Mouse (Mus musculus) midbrain, embryonic 16.5 days (tissue): ENCODE results near the gene Zmiz1. TPM values are rescaled to one million over a fixed set of nuclear protein-coding genes. Genes with fewer than 3 reads are reported as not detected.

Source experiments
- ATAC-seq: fragments of 200-750 bp; cut with Nextera tagmentation; 2 replicates; pipeline ENCODE4 v1.8.0; 2017; ENCODE audit warnings: moderate TSS enrichment
- H3K27ac ChIP-seq: fragments of 300-500 bp; sonication (generic); 2 replicates; pipeline ENCODE4 v1.5.1; 2014; ENCODE audit warnings: mild to moderate bottlenecking, low read length, mixed read lengths
- H3K27me3 ChIP-seq: fragments of 300-500 bp; sonication (generic); 2 replicates; pipeline ENCODE4 v1.6.1; 2014; ENCODE audit warnings: low read depth, low read length, mixed read lengths; ENCODE audit not compliant: control insufficient read depth, insufficient read depth
- H3K36me3 ChIP-seq: fragments of 300-500 bp; sonication (generic); 2 replicates; pipeline ENCODE4 v1.6.1; 2014; ENCODE audit warnings: mild to moderate bottlenecking, low read length, moderate library complexity, mixed read lengths; ENCODE audit not compliant: control insufficient read depth, insufficient read depth
- H3K4me1 ChIP-seq: fragments of 300-500 bp; sonication (generic); 2 replicates; pipeline ENCODE4 v1.6.1; 2014; ENCODE audit warnings: mild to moderate bottlenecking, low read length, mixed read lengths; ENCODE audit not compliant: control insufficient read depth, insufficient read depth
- H3K4me2 ChIP-seq: fragments of 300-500 bp; sonication (generic); 2 replicates; pipeline ENCODE4 v1.6.1; 2014; ENCODE audit warnings: mild to moderate bottlenecking, low read length, mixed read lengths
- H3K4me3 ChIP-seq: fragments of 300-500 bp; sonication (generic); 2 replicates; pipeline ENCODE4 v1.5.1; 2014; ENCODE audit warnings: low read depth, mild to moderate bottlenecking, low read length, moderate library complexity, mixed read lengths
- H3K9ac ChIP-seq: fragments of 300-500 bp; sonication (generic); 2 replicates; pipeline ENCODE4 v1.6.1; 2014; ENCODE audit warnings: low read depth, low read length, mixed read lengths
- H3K9me3 ChIP-seq: fragments of 300-500 bp; sonication (generic); replicated peaks from 2 replicates; pipeline ENCODE4 v1.6.1; 2014; ENCODE audit warnings: mild to moderate bottlenecking, low read length, mixed read lengths; ENCODE audit not compliant: control insufficient read depth, poor library complexity, severe bottlenecking
- WGBS: fragments of 180-500 bp; shearing (Covaris S2); extraction: QIAGEN DNeasy Blood & Tissue Kit; methylation state at CpG from one replicate; pipeline ENCODE4 v1.1.7; 2014; 5-methylcytosine and 5-hydroxymethylcytosine counted together
- polyA plus RNA-seq: library from polyadenylated mRNA; unstranded; fragments of >200 nt; fragmentation: Nextera tagmentation; extraction: Ambion mirVana; gene quantifications from 2 replicates; pipeline ENCODE4 v1.2.1, GENCODE M21; 2015

Gene Zmiz1
- polyA plus RNA-seq, 1 experiment from 2014 or later, result 54.2 TPM

DNA sequence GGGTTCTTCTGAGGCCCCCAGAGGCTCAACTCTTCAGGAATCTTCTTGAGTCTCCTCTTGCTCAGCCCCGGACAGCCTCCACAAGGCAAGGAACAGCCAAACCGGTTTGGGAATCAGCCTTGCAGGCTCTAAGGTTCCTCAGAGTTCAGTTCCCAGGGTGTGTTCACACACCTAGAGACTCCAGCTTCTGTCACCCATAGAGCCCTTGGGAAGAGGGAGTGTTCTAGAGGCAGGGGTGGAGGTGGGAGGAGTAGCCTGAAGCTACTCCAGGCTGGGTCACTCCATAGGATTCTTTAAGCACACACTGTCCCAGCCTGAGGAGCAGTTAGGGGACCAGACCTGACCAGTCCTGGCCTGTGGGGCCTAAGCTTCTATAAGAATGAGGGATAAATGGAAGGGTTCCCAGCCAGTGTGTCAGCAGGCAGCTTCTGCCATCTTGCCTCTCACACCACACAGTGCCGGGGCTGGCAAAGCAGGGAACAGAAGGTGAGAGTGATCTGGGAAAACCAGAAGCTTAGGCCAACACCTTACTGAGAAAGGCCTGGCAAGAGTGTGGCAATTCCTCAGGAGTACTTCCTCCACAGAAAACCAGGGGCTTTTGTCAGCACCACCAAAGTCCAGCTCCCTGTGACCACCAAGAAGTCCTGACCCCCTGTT lies 168.7 kb downstream of the Zmiz1 start:
- H3K4me2 ChIP-seq, result no peak overlapping the region
- peaks cover 34% of the 10 kb centered on the region for H3K4me1 ChIP-seq
- no peak for ATAC-seq
- no peaks in the 10 kb centered on the region for H3K36me3 ChIP-seq
- WGBS, result 87% methylated on average over 3 of the region's 3 CpGs
- no peak overlapping the region for H3K9ac ChIP-seq
- no peaks in the 10 kb centered on the region for H3K27me3 ChIP-seq
- H3K4me3 ChIP-seq, result no peak overlapping the region
- H3K27ac ChIP-seq, result no peak overlapping the region
- H3K9me3 ChIP-seq, result no peaks in the 10 kb centered on the region

DNA sequence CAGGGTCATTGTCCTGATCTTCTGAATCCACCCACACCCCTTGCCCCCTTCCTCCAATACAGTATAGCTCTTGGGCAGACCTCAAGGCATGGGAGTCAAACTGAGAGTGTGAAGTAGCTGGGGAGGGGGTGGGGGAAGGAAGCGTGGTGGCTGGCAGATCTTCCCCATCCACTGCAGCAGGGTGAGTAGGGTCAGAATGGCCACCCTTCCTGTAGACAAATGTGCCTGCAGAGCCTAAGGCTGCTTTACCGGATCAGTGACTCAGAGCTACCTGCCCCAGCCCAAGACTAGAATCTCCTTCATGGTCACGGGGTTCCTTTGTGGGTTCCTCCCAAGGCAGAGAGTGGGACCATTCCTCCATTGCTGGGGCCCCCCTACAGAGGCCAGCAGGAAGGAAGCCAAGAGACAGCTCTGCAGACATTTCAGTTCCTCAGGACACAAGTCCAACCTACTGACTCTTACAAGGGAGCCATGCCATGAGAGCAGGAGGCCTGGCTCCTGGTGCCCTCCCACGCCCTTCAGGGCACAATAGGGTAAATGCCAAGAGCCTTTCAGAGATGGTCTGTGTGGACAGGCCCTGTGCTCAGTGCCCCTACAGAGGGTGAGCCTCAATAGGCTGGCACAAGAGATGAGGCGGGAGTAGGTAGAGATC lies 169.6 kb downstream of the Zmiz1 start:
- H3K9me3 ChIP-seq, result no peaks in the 10 kb centered on the region
- no peak for ATAC-seq
- H3K4me1 ChIP-seq, result peaks cover 31% of the 10 kb centered on the region
- H3K36me3 ChIP-seq, result no peaks in the 10 kb centered on the region
- WGBS, result 87% methylated on average over 5 of the region's 5 CpGs
- no peak overlapping the region for H3K27ac ChIP-seq
- H3K4me3 ChIP-seq, result no peak overlapping the region
- no peak overlapping the region for H3K4me2 ChIP-seq
- H3K27me3 ChIP-seq, result no peaks in the 10 kb centered on the region
- no peak overlapping the region for H3K9ac ChIP-seq

DNA sequence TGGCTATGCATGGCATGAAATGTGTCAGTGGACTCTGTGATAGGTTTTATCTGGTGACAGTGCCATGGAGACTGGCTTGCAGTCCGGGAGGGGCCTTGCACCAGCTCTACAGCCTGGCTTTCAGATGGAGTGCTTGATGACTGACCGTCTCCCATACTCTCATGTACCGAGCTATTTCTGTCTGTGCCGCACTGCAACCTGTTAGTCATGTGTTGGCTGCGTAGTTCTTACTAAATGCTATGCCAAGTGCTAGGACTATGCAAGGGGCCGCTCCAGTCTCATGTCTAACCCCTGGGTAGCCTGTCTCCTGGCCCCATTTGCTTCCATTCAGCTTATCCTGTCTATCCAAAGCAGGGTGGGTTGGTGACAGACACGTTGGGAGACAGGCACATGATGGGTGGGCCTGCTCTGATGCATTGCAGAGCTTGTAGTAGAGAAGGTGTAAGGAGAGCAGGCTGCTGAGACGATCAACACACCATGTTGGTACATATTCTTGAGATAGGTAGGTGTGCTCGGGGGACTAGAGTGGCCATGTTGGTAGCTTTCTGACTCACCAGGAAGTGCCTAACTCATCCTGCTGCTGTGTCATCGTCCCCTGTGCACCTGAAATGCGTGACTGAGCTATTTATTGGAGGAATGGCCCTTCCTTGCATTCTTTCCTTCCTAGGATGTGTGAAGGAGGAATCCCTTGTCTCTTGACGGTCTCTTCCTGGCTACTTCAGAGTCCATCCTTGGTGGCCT lies 171.1 kb downstream of the Zmiz1 start:
- H3K9me3 ChIP-seq, result no peaks in the 10 kb centered on the region
- ATAC-seq, result no peak
- no peaks in the 10 kb centered on the region for H3K36me3 ChIP-seq
- peaks cover 35% of the 10 kb centered on the region for H3K4me1 ChIP-seq
- 0 out of 2 replicates have a peak overlapping the region, but pooled peaks have one; percentile 20 for H3K27ac ChIP-seq
- 92% methylated on average over 12 of the region's 12 CpGs for WGBS
- no peak overlapping the region for H3K4me3 ChIP-seq
- no peak overlapping the region for H3K4me2 ChIP-seq
- no peaks in the 10 kb centered on the region for H3K27me3 ChIP-seq
- no peak overlapping the region for H3K9ac ChIP-seq

DNA sequence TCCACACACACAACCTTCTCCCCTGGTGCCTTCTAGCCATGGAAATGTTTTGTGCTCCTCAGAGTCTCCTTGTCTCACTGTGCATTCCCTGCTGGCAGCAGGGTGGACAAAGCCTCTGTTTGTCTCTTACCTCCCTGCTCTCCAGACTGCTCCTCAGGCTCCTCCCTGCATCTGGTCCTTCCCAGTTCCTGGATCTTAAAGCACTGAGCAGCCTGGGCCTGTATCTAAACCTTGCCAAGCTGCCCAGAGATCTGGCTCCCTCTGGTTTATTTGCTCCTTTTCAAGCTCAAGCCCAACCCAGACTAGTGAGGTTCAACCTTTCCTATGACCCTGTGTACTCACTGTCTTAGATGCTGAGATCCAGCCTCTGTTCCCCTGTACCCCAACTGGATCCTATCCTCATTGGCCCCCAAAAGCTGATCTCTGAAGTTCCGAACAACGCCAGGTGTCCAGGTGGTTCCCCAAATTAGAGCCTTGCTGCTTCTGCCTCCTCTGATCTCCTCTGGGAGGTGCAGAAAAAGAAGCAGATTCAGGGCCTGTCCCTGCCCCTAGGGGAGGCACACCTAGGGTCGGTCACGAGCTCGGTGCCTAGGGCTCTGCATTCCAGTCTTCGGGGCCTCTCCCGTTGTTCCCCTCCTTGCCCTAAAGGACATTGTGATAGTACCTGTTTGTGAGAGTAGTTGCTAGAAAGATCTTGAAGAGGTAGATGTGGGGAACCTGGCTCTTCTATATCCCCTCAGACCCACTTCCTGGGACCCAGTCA lies 171.8 kb downstream of the Zmiz1 start:
- H3K4me3 ChIP-seq, result no peak overlapping the region
- no peak overlapping the region for H3K4me2 ChIP-seq
- H3K36me3 ChIP-seq, result no peaks in the 10 kb centered on the region
- no peaks in the 10 kb centered on the region for H3K27me3 ChIP-seq
- no peaks in the 10 kb centered on the region for H3K9me3 ChIP-seq
- 90% methylated on average over 7 of the region's 7 CpGs for WGBS
- no peak overlapping the region for H3K9ac ChIP-seq
- H3K27ac ChIP-seq, result 0 out of 2 replicates have a peak overlapping the region, but pooled peaks have one; percentile 20
- peaks cover 40% of the 10 kb centered on the region for H3K4me1 ChIP-seq
- ATAC-seq, result no peak

DNA sequence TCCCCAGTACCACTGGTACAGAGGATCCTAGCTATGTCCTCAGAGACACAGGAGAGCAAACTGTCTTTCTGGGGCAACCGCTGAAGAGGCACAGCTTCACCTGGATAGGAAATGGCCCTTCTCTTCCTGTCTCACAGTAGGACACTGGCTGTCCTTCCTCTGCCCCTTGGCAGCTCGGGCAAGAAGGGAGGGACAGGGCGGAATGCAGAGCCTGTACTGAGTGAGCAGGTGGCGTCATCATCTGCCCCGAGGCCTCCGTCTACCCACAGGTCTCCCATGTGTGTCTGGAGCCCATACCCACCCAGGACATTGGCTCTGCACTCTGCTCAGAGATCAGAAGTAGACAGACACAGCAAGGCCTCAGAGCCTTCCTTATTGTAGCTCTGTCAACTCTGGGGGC lies 172.5 kb downstream of the Zmiz1 start:
- H3K9ac ChIP-seq, result no peak overlapping the region
- H3K4me3 ChIP-seq, result no peak overlapping the region
- no peak overlapping the region for H3K27ac ChIP-seq
- ATAC-seq, result no peak
- no peaks in the 10 kb centered on the region for H3K9me3 ChIP-seq
- no peak overlapping the region for H3K4me2 ChIP-seq
- H3K36me3 ChIP-seq, result no peaks in the 10 kb centered on the region
- H3K4me1 ChIP-seq, result peaks cover 42% of the 10 kb centered on the region
- no peaks in the 10 kb centered on the region for H3K27me3 ChIP-seq
- 80% methylated on average over 6 of the region's 6 CpGs for WGBS

DNA sequence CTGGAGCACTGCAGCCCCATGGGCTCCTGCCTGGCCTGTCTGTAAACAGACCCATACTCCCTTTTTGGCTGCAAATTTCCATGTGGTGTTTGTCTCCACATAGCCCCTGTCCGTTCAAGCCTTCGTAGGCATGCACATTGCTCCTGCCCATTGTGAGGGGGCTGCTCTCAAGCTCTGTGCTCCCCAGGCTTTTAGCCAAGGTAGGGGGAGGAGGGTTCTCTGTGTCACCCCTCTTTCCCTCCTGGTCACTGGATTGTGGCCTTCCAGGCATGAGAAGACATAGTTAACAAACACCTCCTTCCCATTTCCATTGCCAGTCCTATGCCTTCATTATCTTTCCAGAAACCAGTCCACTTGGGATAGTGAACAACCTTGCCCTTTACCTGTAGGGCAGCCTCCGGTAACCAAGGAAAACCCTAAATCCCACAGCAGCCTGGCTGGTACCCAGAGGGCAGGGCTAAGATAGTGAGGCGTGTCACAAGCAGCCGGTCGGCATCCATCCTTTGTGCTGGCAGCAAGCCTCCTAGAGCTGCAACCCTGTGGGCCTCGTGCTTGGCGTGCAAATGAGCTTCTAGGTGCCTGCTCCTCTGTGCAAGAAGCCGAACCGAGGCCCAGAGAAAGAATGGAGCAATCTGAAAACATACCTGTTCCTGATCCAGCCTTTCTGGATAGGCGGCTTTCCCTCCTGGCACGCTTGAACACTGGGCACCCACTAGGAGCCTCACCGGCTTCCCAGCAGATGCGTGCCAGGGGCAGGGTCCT lies 174.7 kb downstream of the Zmiz1 start:
- H3K4me2 ChIP-seq, result peak overlapping the region; percentile 10
- H3K27me3 ChIP-seq, result no peaks in the 10 kb centered on the region
- H3K36me3 ChIP-seq, result peaks cover 7% of the 10 kb centered on the region
- no peaks in the 10 kb centered on the region for H3K9me3 ChIP-seq
- H3K27ac ChIP-seq, result peak overlapping the region; percentile 82
- H3K9ac ChIP-seq, result peak overlapping the region; percentile 43
- H3K4me3 ChIP-seq, result no peak overlapping the region
- WGBS, result 50% methylated on average over 14 of the region's 14 CpGs
- peaks cover 41% of the 10 kb centered on the region for H3K4me1 ChIP-seq
- peak; percentile 61 for ATAC-seq

DNA sequence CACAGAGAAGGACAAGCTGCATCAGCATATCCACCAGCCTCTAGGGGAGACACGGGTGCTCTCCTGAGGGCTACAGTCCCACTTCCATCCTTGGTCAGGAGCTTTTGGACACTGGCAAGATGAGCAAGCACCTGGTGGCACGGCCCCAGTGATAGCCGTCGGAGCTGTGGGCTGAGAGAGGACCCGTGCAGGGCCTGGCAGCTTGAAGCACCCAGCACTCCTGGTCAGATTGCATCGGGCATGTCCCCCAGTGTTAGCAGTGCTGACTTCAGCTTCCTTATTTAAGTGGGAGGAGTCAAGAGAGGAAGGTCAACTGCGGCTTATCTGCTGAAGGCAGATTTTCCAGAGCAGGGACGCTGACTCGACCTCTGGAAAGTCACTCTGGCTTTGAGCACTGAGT lies 175.3 kb downstream of the Zmiz1 start:
- no peak overlapping the region for H3K4me3 ChIP-seq
- H3K9ac ChIP-seq, result peak overlapping the region; percentile 43; the same call in 1 of the 2 replicates
- H3K27me3 ChIP-seq, result no peaks in the 10 kb centered on the region
- ATAC-seq, result peak; percentile 26; the same call in 1 of the 2 replicates
- peaks cover 7% of the 10 kb centered on the region for H3K36me3 ChIP-seq
- H3K4me1 ChIP-seq, result peaks cover 38% of the 10 kb centered on the region
- peak overlapping the region; percentile 82 for H3K27ac ChIP-seq
- peak overlapping the region; percentile 10; the same call in 1 of the 2 replicates for H3K4me2 ChIP-seq
- WGBS, result 61% methylated on average over 9 of the region's 9 CpGs
- no peaks in the 10 kb centered on the region for H3K9me3 ChIP-seq

DNA sequence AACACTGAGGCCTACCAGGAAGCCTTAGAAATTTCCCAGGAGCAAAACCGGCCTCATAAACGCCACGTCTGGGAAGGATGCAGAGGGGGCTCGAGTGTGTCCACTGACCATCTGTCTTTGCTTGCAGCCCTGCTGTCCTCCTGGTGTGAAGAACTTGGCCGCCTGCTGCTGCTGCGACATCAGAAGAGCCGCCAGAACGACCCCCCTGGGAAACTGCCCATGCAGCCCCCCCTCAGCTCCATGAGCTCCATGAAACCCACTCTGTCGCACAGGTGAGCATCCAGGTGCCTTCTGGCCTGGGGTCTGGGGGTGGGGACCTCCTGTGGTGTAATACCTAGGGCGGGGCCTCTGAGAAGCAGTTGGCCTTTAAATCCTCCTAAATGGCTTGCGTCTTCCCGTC lies 176.8 kb downstream of the Zmiz1 start:
- H3K27ac ChIP-seq, result peak overlapping the region; percentile 11
- no peak overlapping the region for H3K4me2 ChIP-seq
- WGBS, result 67% methylated on average over 12 of the region's 12 CpGs
- peaks cover 7% of the 10 kb centered on the region for H3K36me3 ChIP-seq
- H3K4me1 ChIP-seq, result peaks cover 37% of the 10 kb centered on the region
- no peak overlapping the region for H3K9ac ChIP-seq
- no peak for ATAC-seq
- H3K27me3 ChIP-seq, result no peaks in the 10 kb centered on the region
- H3K4me3 ChIP-seq, result no peak overlapping the region
- H3K9me3 ChIP-seq, result no peaks in the 10 kb centered on the region
